Mouse (Mus musculus) bone marrow, adult 2 months (tissue): ENCODE measurements around the gene Fto.

Source experiments
- CTCF ChIP-seq: fragments of 200-500 bp; IDR thresholded peaks from 2 replicates; pipeline ENCODE4 v1.5.1; 2011; ENCODE audit warnings: low read length, control low read depth; ENCODE audit not compliant: control insufficient read depth, insufficient read depth
- POLR2A ChIP-seq: fragments of 200-500 bp; IDR thresholded peaks from 2 replicates; pipeline ENCODE4 v1.6.1; 2011; ENCODE audit warnings: low read depth, mild to moderate bottlenecking, control low read depth, low read length, borderline replicate concordance; ENCODE audit not compliant: control insufficient read depth

- TF ChIP-seq CTCF (no peak), POLR2A (no peak)
These were observed 319.1 kb downstream of the Fto start for GRCm38 (mm10) chr8:91632411-91632810.
